Mouse (Mus musculus) heart, postnatal 10 days (tissue): ENCODE results near the gene Haao. TPM values are rescaled to one million over a fixed set of nuclear protein-coding genes. Genes with fewer than 3 reads are reported as not detected.

Source experiments
- DNase-seq, 2 experiments: peaks; one replicate each; pipeline ENCODE4 v3.0.0; 2021
- intact Hi-C: fragments of 180-260 bp; cut with DNase I; formaldehyde crosslinking; loops from one replicate; pipeline ENCODE4 v1.15.1; 2025
- total RNA-seq, 2 experiments: library from RNA; stranded (reverse); gene quantifications; 2 replicates each; pipeline ENCODE4 v1.2.3; 2021

Haao gene
- total RNA-seq, 2 experiments from 2014 or later: not detected

GRCm38 (mm10) chr17:83841011-83841410, 6.8 kb downstream of the Haao start:
- DNase-seq: no peak
- intact Hi-C loops: no loop called here

GRCm38 (mm10) chr17:83839132-83839531, 8.6 kb downstream of the Haao start:
- no peak for DNase-seq
- intact Hi-C loops: no loop called here

- DNase-seq: no peak
- intact Hi-C loops: no loop called here
Measured at GRCm38 (mm10) chr17:83837659-83838190, 10.0 kb downstream of the Haao start.

GRCm38 (mm10) chr17:83836048-83836447, 11.7 kb downstream of the Haao start:
- no peak for DNase-seq
- intact Hi-C loops: no loop called here

GRCm38 (mm10) chr17:83834120-83834519, 13.6 kb downstream of the Haao start:
- peak; percentile 50 to 63 for DNase-seq
- intact Hi-C loops: no loop called here

GRCm38 (mm10) chr17:83830616-83831292, 17.0 kb downstream of the Haao start:
- intact Hi-C loops: no loop called here
- no peak for DNase-seq

- no peak for DNase-seq
- intact Hi-C loops: no loop called here
Measured at GRCm38 (mm10) chr17:83829356-83829755, 18.4 kb downstream of the Haao start.

- no peak for DNase-seq
- intact Hi-C loops: no loop called here
Measured at GRCm38 (mm10) chr17:83823835-83824234, 23.9 kb downstream of the Haao start.

- intact Hi-C loops: no loop called here
- no peak for DNase-seq
Measured at GRCm38 (mm10) chr17:83821876-83822275, 25.9 kb downstream of the Haao start.

GRCm38 (mm10) chr17:83820701-83821100, 27.1 kb downstream of the Haao start:
- intact Hi-C loops: no loop called here
- no peak for DNase-seq

- DNase-seq: peak; percentile 44 to 47
- intact Hi-C loops: no loop called here
Measured at GRCm38 (mm10) chr17:83819503-83819902, 28.3 kb downstream of the Haao start.

- intact Hi-C loops: no loop called here
- DNase-seq: no peak
Measured at GRCm38 (mm10) chr17:83816996-83817395, 30.8 kb downstream of the Haao start.

GRCm38 (mm10) chr17:83813050-83813449, 34.7 kb downstream of the Haao start:
- no peak for DNase-seq
- intact Hi-C loops: no loop called here

- intact Hi-C loops: no loop called here
- DNase-seq: no peak
Measured at GRCm38 (mm10) chr17:83812200-83812944, 35.4 kb downstream of the Haao start.

- no peak for DNase-seq
- intact Hi-C loops: no loop called here
Measured at GRCm38 (mm10) chr17:83810285-83810684, 37.5 kb downstream of the Haao start.

- intact Hi-C loops: loop anchor here (5.0 kb wide), 2 partner anchors 177 to 537 kb away; partner anchors contain the start of gene Kcng3
- DNase-seq: no peak
Measured at GRCm38 (mm10) chr17:83809197-83809829, 38.5 kb downstream of the Haao start.

GRCm38 (mm10) chr17:83808476-83809098, 39.2 kb downstream of the Haao start:
- no peak for DNase-seq
- intact Hi-C loops: loop anchor here (5.0 kb wide), 2 partner anchors 176 to 536 kb away; partner anchors contain the start of gene Kcng3

GRCm38 (mm10) chr17:83807778-83808398, 39.9 kb downstream of the Haao start:
- DNase-seq: peak; percentile 58 to 80
- intact Hi-C loops: loop anchor here (5.0 kb wide), 2 partner anchors 176 to 536 kb away; partner anchors contain the start of gene Kcng3

GRCm38 (mm10) chr17:83807345-83807744, 40.4 kb downstream of the Haao start:
- intact Hi-C loops: loop anchor here (5.0 kb wide), 2 partner anchors 175 to 535 kb away; partner anchors contain the start of gene Kcng3
- no peak for DNase-seq

GRCm38 (mm10) chr17:83805078-83805477, 42.7 kb downstream of the Haao start:
- no peak for DNase-seq
- intact Hi-C loops: loop anchor here (5.0 kb wide), 2 partner anchors 173 to 533 kb away; partner anchors contain the start of gene Kcng3
